8 mouse cellular contexts compared by ENCODE assay signal in genomic region chr1:165302455-165303208, GRCm38 (mm10). TPM values are rescaled to one million over a fixed set of nuclear protein-coding genes. Genes with fewer than 3 reads are reported as not detected.
DNase-seq lines count a peak whose midpoint lies in the region; ATAC-seq lines count a peak whose summit lies in the region.

No protein-coding gene starts in this region.

- intact Hi-C loops in heart, postnatal 14 days (cut with DNase I), result no loop called here
- intact Hi-C loops in left cerebral cortex, postnatal 25 days (cut with DNase I), result no loop called here

- H3K9ac ChIP-seq in embryonic facial prominence, embryonic 13.5 days, result no peak overlapping the region

- H3K27ac ChIP-seq in embryonic facial prominence, embryonic 13.5 days, result peak overlapping the region; percentile 72

- peaks cover 17% of the 10 kb centered on the region for H3K36me3 ChIP-seq in embryonic facial prominence, embryonic 13.5 days

- H3K4me3 ChIP-seq in embryonic facial prominence, embryonic 13.5 days, result no peak overlapping the region

- no peaks in the 10 kb centered on the region for H3K9me3 ChIP-seq in embryonic facial prominence, embryonic 13.5 days

- H3K27me3 ChIP-seq in embryonic facial prominence, embryonic 13.5 days, result no peaks in the 10 kb centered on the region

- DNase-seq in left cerebral cortex, adult 11 months (ENCODE audit: low spot score), result peak; percentile 22
- DNase-seq in left cerebral cortex, adult 18-20 months (ENCODE audit: low spot score in 2 of 2), result no peak
- peak; percentile 44 to 47 for DNase-seq in heart, postnatal 14 days
- DNase-seq in left cerebral cortex, postnatal 25 days (ENCODE audit: low spot score in 2 of 2), result peak; percentile 21 to 23
- no peak for DNase-seq in spleen, adult 12 weeks (ENCODE audit: low spot score)
- DNase-seq in cerebellum, postnatal 36 days, result no peak
- DNase-seq in adipocyte (ENCODE audit: low spot score), result no peak

- peaks cover 8% of the 10 kb centered on the region; the same call in 1 of the 2 replicates for H3K4me1 ChIP-seq in embryonic facial prominence, embryonic 13.5 days

- no peak overlapping the region for H3K4me2 ChIP-seq in embryonic facial prominence, embryonic 13.5 days

- peak; percentile 79; the same call in 1 of the 2 replicates for ATAC-seq in embryonic facial prominence, embryonic 13.5 days (ENCODE audit: insufficient number of reproducible peaks, insufficient read depth, low FRiP score, low TSS enrichment, low read depth)

- 70% methylated on average over 13 of the region's 13 CpGs for WGBS in embryonic facial prominence, embryonic 13.5 days

RNA-seq across cellular contexts. Expression of gene Gpr161, which starts 7.0 kb away (rescaled TPM):
- total RNA-seq in left cerebral cortex, adult 18-20 months (2021), result 1 to 10 TPM; 6.9 to 9.8 TPM
- 1.9 and 2.1 TPM in 2 replicates for polyA plus RNA-seq in embryonic facial prominence, embryonic 13.5 days (2015; fragmentation: Nextera tagmentation; extraction: Ambion mirVana)
- 1 to 10 TPM; 3.6 to 3.8 TPM for total RNA-seq in heart, postnatal 14 days (2021)
- total RNA-seq in left cerebral cortex, postnatal 25 days (2021), result 1 to 10 TPM; 7.5 to 8.6 TPM

Comparison
In these comparisons a context has a peak if more than half of its experiments do, and no peak if none do; other contexts are left out.
1. DNase-seq: peak in left cerebral cortex, adult 11 months (single experiment), heart, postnatal 14 days (2 of 2) and left cerebral cortex, postnatal 25 days (2 of 2); none in left cerebral cortex, adult 18-20 months (0 of 2), spleen, adult 12 weeks (single experiment), cerebellum, postnatal 36 days (0 of 2) and adipocyte (single experiment).